Mouse (Mus musculus): Measurements from ENCODE around the gene Shc4.

DNA sequence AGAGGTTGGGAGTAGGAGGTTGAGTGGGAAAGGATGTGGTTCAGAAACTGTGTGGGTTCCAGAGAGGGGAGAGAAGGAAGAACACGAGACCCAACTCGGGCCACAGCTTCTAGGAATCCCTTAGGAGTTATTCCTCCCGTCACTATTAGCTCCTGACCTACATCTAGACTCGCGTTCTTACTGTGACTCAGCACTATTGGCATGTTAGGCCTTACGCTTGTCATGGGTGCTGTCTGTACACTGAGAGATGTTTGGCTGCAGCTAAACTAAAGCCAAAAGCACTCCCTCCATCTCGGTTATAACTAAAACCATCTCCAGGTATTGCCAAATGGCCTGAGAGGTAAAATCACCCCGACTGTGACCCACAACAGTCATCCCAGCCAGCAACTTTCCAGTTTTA, 7.3 kb downstream of the Shc4 start:
- no peak for TF ChIP-seq E2F4 (IDR thresholded peaks at IDR 0.05; ENCODE audit: insufficient read depth)
- TF ChIP-seq POLR2A (IDR thresholded peaks at IDR 0.05; ENCODE audit: insufficient read length, low read depth) = no peak
- no peak for TF ChIP-seq USF1 (IDR thresholded peaks at IDR 0.05; ENCODE audit: low read depth)
- no peak for TF ChIP-seq MAX (IDR thresholded peaks at IDR 0.05; ENCODE audit: low read depth)
- TF ChIP-seq TCF12 (IDR thresholded peaks at IDR 0.05; ENCODE audit: insufficient read depth, poor library complexity, severe bottlenecking) = no peak
- no peak for TF ChIP-seq POLR2AphosphoS2 (IDR thresholded peaks at IDR 0.05; ENCODE audit: insufficient read length, low read depth)
- no peak for TF ChIP-seq MYOG (IDR thresholded peaks at IDR 0.05; ENCODE audit: control insufficient read depth in 1 of 3, insufficient read depth in 1 of 3, insufficient read length in 2 of 3, low read depth in 2 of 3)
- no peak for TF ChIP-seq SRF (IDR thresholded peaks at IDR 0.05; ENCODE audit: control insufficient read depth, insufficient read length, low read depth)
- TF ChIP-seq MYOD1 (IDR thresholded peaks at IDR 0.05; ENCODE audit: control insufficient read depth in 1 of 3, insufficient read length in 2 of 3, low read depth in 2 of 3) = no peak

Measured in myocyte (in vitro differentiated cells).